In genomic region chr17:42883769-42884168, GRCm38 (mm10) we compare ENCODE assay signal across 13 mouse cellular contexts. TPM values are rescaled to one million over a fixed set of nuclear protein-coding genes. Genes with fewer than 3 reads are reported as not detected.
DNase-seq lines count a peak whose midpoint lies in the region; ATAC-seq lines count a peak whose summit lies in the region.
"Had no signal": no experiment of that assay in that cellular context is flagged by ENCODE, and none has a peak within 500 bp of the region (broad histone marks: within the 10 kb centered on the region; RNA-seq: fewer than 3 reads in every experiment).

No protein-coding gene starts in this region.

- H3K27me3 ChIP-seq in embryonic facial prominence, embryonic 13.5 days = no peaks in the 10 kb centered on the region
- H3K27me3 ChIP-seq in embryonic facial prominence, embryonic 10.5 days (replicated peaks; ENCODE audit: low read depth, poor library complexity, severe bottlenecking) = no peaks in the 10 kb centered on the region
- no peaks in the 10 kb centered on the region for H3K27me3 ChIP-seq in midbrain, embryonic 11.5 days (ENCODE audit: control insufficient read depth, insufficient read depth, low read length)
- H3K27me3 ChIP-seq: hindbrain, embryonic 13.5 days; neural tube, embryonic 13.5 days had no signal

- H3K36me3 ChIP-seq in embryonic facial prominence, embryonic 13.5 days = no peaks in the 10 kb centered on the region
- no peaks in the 10 kb centered on the region for H3K36me3 ChIP-seq in embryonic facial prominence, embryonic 10.5 days (replicated peaks)
- no peaks in the 10 kb centered on the region for H3K36me3 ChIP-seq in midbrain, embryonic 11.5 days (ENCODE audit: control insufficient read depth, insufficient read depth, low read length)
- H3K36me3 ChIP-seq: hindbrain, embryonic 13.5 days; neural tube, embryonic 13.5 days had no signal

- no peaks in the 10 kb centered on the region for H3K4me1 ChIP-seq in embryonic facial prominence, embryonic 13.5 days
- peaks cover 5% of the 10 kb centered on the region; the same call in 1 of the 2 replicates for H3K4me1 ChIP-seq in embryonic facial prominence, embryonic 10.5 days
- no peaks in the 10 kb centered on the region for H3K4me1 ChIP-seq in midbrain, embryonic 11.5 days (ENCODE audit: control insufficient read depth, insufficient read depth, low read length)
- H3K4me1 ChIP-seq: hindbrain, embryonic 13.5 days; neural tube, embryonic 13.5 days had no signal

- 86% methylated on average over 8 of the region's 8 CpGs for WGBS in embryonic facial prominence, embryonic 13.5 days
- WGBS in embryonic facial prominence, embryonic 10.5 days = 87% methylated on average over 8 of the region's 8 CpGs
- WGBS in midbrain, embryonic 11.5 days = 89% methylated on average over 8 of the region's 8 CpGs

- no peak for DNase-seq in embryonic facial prominence, embryonic 10.5 days (ENCODE audit: low spot score)
- DNase-seq in A20 (ENCODE audit: low read depth, low spot score) = peak; percentile 37
- DNase-seq in lung, postnatal 36 days = peak; percentile 32
- no peak for DNase-seq in midbrain, embryonic 11.5 days (ENCODE audit: low spot score, missing footprints)
- no peak for DNase-seq in cerebellum, adult 9-10 months
- no peak for DNase-seq in gastrocnemius, postnatal 25 days
- DNase-seq: adrenal gland, adult 2 months; cerebellum, postnatal 25 days had no signal

- H3K27ac ChIP-seq in embryonic facial prominence, embryonic 13.5 days = peak overlapping the region; percentile 28; the same call in 1 of the 2 replicates
- no peak overlapping the region for H3K27ac ChIP-seq in embryonic facial prominence, embryonic 10.5 days (replicated peaks)
- H3K27ac ChIP-seq in midbrain, embryonic 11.5 days (ENCODE audit: low read depth, low read length) = no peak overlapping the region
- H3K27ac ChIP-seq: hindbrain, embryonic 13.5 days; macrophage; neural tube, embryonic 13.5 days had no signal

- H3K4me3 ChIP-seq in embryonic facial prominence, embryonic 13.5 days = no peak overlapping the region
- H3K4me3 ChIP-seq in embryonic facial prominence, embryonic 10.5 days = no peak overlapping the region
- no peak overlapping the region for H3K4me3 ChIP-seq in midbrain, embryonic 11.5 days (ENCODE audit: low read depth, low read length)
- H3K4me3 ChIP-seq: hindbrain, embryonic 13.5 days; neural tube, embryonic 13.5 days had no signal

- no peak overlapping the region for H3K4me2 ChIP-seq in embryonic facial prominence, embryonic 13.5 days
- no peak overlapping the region for H3K4me2 ChIP-seq in midbrain, embryonic 11.5 days
- H3K4me2 ChIP-seq: hindbrain, embryonic 13.5 days; neural tube, embryonic 13.5 days had no signal

- no peaks in the 10 kb centered on the region for H3K9me3 ChIP-seq in embryonic facial prominence, embryonic 13.5 days
- H3K9me3 ChIP-seq in embryonic facial prominence, embryonic 10.5 days = no peaks in the 10 kb centered on the region
- no peaks in the 10 kb centered on the region for H3K9me3 ChIP-seq in midbrain, embryonic 11.5 days (ENCODE audit: control insufficient read depth, low read length)
- H3K9me3 ChIP-seq: hindbrain, embryonic 13.5 days; neural tube, embryonic 13.5 days had no signal

- no peak overlapping the region for H3K9ac ChIP-seq in embryonic facial prominence, embryonic 13.5 days
- no peak overlapping the region for H3K9ac ChIP-seq in midbrain, embryonic 11.5 days (ENCODE audit: low read length)
- H3K9ac ChIP-seq: hindbrain, embryonic 13.5 days; neural tube, embryonic 13.5 days had no signal

- no peak for ATAC-seq in embryonic facial prominence, embryonic 13.5 days (ENCODE audit: insufficient number of reproducible peaks, insufficient read depth, low FRiP score, low TSS enrichment, low read depth)
- peak; percentile 91 for ATAC-seq in erythroblast, adult 5-6 weeks (replicated peaks; ENCODE audit: low FRiP score, poor library complexity, severe bottlenecking)
- no peak for ATAC-seq in midbrain, embryonic 11.5 days (ENCODE audit: low FRiP score)

RNA-seq across cellular contexts. Expression of gene Cd2ap, which starts 7.3 kb away (rescaled TPM):
- 22.3 and 22.6 TPM in 2 replicates for polyA plus RNA-seq in embryonic facial prominence, embryonic 13.5 days (2015; fragmentation: Nextera tagmentation; extraction: Ambion mirVana)
- polyA plus RNA-seq in embryonic facial prominence, embryonic 10.5 days (2016; fragmentation: Nextera tagmentation; extraction: Ambion mirVana) = 14.9 and 17.0 TPM in 2 replicates
- total RNA-seq in erythroblast, adult 5-6 weeks (2015; ENCODE audit: low replicate concordance) = 13.6 TPM in 2 replicates
- total RNA-seq in erythroblast, adult 5-6 weeks (2017; ENCODE audit: low replicate concordance) = 4.9 and 8.2 TPM in 2 replicates
- 10.7 and 12.9 TPM in 2 replicates for polyA plus RNA-seq in midbrain, embryonic 11.5 days (2014; fragmentation: Nextera tagmentation; extraction: Ambion mirVana)
- total RNA-seq in gastrocnemius, postnatal 25 days (2021) = 10 to 100 TPM; 11.2 to 13.7 TPM

Comparison
In these comparisons a context has a peak if more than half of its experiments do, and no peak if none do; other contexts are left out.
1. DNase-seq: peak in A20 (single experiment) and lung, postnatal 36 days (single experiment); none in embryonic facial prominence, embryonic 10.5 days (single experiment), midbrain, embryonic 11.5 days (single experiment), cerebellum, adult 9-10 months (single experiment) and gastrocnemius, postnatal 25 days (single experiment).